Mouse (Mus musculus) CD4-positive helper T cell, adult 2 months (primary cell): ENCODE measurements around the gene Gm10354.
"Not testable (repeated sequence)": the region's sequence is repeated elsewhere in the genome, so short reads cannot be mapped to it uniquely, and the experiment has no call there.

Experiments used
- DNase-seq: peaks from one replicate; pipeline ENCODE4 v3.0.0-alpha.2; 2012; ENCODE audit warnings: low read depth, missing footprints, low spot score

Gene Gm10354

GRCm38 (mm10) chr5:14978835-14979234 is at the start of gene Gm10354:
Gene Gm10354, minus strand, starts transcription at chr5:14978935.
- DNase-seq = not testable (repeated sequence)

DNA sequence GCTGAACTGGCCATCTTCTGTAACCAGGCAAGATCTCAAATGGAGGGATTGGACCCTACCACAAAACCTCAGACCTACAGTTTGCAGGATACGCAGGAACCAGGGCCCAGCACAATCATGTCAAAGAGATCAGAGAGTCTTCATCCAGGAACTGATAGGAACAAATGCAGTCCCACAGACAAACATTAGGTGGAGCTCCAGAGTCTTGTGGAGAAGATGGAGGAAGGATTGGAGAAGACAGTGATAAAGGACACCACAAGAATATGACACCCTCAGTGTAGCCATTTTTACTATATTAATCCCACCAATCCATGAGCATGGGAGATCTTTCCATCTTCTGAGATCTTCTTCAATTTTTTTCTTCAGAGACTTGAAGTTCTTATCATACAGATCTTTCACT is 45.6 kb upstream of the Gm10354 start:
- not testable (repeated sequence) for DNase-seq

DNA sequence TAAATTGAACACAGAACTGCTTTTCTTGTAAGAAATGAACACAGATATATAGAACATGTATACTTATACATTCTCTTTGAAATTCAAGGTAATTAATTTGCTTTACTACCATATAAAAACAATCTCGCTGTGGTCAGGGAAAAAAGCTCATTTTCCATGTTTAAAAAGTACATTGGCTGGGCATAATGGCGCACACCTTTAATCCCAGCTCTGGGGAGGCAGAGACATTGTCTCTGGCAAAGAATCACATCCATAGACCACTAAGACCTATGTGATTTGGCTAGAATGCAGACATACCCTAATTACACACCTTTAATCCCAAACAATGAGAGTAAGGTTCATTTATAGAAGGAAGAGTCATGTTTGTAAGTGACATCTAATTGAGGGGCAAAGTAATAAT is 41.3 kb upstream of the Gm10354 start:
- not testable (repeated sequence) for DNase-seq

DNA sequence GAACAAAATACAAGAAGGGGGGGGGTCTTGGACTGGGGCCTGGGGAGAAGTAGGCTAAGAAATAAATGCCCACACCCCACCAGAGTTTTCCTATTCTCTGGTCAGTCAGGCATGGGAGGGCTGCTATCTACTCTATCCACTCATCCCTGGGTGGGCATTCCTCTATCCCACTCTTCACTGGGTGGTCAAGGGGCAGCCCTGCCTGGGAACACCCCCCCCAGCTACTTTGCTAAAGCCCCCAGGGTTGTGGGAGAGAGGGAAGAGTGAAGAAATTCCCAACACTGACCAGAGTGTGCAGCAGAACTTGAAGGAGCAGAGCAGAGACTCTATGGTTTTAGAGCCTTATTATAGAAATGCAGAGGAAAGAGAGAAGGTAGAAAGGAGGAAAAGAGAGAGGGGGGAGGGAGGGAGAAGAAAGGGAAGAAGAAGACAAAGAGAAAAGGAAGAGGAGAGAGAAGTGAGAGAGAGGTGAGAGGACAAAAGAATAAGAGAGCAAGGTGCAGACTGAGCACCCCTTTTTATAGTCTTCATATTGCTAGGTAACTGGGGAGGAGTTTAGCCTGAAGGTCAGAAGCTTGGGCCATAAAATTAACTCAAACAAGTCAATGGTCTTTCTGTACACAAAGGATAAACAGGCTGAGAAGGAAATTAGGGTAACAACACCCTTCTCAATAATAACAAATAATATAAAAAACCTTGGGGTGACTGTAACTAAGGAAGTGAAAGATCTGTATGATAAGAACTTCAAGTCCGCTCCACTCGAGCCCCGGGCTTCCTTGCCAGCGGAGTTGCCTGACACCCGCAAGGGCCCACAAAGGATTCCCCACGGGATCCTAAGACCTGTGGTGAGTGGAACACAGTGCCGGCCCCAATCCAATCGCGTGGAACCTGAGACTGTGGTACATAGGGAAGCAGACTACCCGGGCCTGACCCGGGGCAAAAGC is 32.2 kb upstream of the Gm10354 start:
- not testable (repeated sequence) for DNase-seq

DNA sequence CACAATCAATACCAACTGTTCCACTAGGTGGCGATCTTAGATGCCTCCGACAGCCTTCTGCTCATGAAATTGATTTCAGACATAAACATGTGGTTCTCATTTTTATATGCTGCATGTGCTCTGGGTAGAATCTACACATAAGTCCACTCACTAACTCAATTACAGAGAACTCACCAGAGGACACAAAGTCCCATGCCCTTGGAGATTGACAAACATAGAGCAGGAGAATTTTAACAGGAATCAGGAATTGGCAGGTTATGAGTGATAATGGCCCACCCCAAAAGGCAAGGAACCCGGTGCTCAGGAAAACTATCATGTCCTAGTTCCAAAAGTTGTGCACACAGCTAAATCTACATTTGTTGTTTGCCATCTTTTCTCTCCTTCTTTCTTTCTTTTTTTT is 28.2 kb upstream of the Gm10354 start:
- DNase-seq = not testable (repeated sequence)

DNA sequence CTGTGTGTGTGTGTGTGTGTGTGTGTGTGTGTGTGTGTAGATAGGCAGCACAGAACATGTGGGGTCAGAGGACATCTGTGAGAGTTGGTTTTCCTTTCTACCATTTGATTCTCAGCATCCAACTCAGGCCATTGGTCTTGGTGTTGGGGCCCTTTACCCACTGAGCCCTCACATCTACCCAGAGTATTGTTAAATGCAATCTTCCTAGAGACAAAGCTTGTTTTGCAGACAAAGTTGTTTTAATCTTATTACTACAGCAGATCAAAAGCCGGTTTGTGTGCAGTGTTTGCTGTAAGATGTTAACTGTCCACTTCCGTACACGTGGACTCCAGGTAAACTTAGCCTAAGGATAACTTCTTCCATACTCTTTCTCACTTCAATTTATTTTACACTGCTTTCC is 27.6 kb upstream of the Gm10354 start:
- DNase-seq = not testable (repeated sequence)

GRCm38 (mm10) chr5:15005584-15005983 is 26.8 kb upstream of the Gm10354 start:
- not testable (repeated sequence) for DNase-seq

- not testable (repeated sequence) for DNase-seq
These were observed 26.1 kb upstream of the Gm10354 start for GRCm38 (mm10) chr5:15004569-15005562.

DNA sequence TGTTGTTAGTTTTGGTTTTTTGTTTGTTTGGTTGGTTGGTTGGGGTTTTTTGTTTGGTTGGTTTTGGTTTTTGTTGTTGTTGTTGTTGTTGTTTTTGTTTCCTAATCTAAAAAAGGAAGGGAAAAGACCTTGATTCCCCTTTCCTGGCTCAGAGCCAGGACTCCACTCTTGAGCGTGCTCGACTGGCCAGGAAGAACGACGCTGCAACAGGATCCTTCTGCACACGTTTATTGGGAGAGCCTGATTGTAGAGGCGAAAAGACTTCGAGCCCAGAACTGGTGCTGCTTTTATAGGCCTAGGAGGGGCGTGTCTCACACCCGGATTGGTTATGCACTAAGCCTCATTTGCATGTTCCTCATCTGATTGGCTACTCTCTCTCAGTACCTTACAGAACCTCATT is 19.3 kb upstream of the Gm10354 start:
- DNase-seq = not testable (repeated sequence)

DNA sequence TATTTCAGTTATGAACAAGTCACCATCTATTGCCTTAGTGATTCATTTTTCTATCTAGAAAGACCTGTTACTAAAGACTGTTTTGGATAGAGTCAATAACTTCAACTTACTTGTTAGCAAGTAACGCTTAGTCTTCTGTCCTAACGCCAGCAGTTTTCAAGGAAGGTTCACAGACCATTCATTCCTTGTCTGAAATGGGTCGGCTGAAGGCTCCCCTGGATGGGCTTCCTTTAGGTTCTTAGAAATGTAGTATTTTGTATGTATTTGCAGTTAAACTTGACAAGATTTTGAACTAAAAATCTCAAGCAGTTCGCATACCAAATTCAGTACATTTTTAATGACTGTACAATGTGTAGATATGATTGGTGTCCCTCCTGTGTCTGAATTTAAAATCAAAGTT is 18.8 kb upstream of the Gm10354 start:
- DNase-seq = not testable (repeated sequence)

DNA sequence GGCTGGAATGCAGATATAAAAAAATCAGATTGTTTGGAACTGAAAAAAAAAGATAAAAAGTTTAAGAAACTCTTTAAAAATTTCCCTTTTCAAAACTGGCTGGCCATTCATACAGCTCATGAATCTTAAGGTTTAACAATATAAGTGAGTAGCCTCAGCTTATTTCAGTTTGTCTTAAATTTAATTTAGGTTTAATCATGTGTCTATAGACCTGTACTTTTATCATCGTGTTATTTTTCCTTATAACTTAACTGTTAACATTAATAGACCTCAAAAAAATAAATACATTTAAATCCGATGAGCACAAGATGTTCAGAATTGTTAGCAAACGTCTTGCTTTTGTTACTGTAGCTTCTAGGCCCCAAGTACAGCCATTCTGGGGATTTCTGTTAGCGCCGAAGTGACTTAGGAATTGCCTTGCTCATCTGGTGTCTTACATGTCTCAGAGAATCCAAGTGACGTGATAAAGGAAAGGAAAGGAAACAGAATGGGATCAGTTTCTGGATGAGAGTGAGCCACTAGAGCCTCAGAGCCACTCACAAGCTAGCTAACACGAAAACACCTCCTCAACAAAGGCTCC is 18.0 kb upstream of the Gm10354 start:
- not testable (repeated sequence) for DNase-seq

- DNase-seq = not testable (repeated sequence)
These were observed 15.4 kb upstream of the Gm10354 start for GRCm38 (mm10) chr5:14994124-14994523.

- DNase-seq = not testable (repeated sequence)
These were observed 11.8 kb upstream of the Gm10354 start for GRCm38 (mm10) chr5:14990375-14991158.

GRCm38 (mm10) chr5:14986649-14987387 is 8.1 kb upstream of the Gm10354 start:
- DNase-seq = not testable (repeated sequence)

DNA sequence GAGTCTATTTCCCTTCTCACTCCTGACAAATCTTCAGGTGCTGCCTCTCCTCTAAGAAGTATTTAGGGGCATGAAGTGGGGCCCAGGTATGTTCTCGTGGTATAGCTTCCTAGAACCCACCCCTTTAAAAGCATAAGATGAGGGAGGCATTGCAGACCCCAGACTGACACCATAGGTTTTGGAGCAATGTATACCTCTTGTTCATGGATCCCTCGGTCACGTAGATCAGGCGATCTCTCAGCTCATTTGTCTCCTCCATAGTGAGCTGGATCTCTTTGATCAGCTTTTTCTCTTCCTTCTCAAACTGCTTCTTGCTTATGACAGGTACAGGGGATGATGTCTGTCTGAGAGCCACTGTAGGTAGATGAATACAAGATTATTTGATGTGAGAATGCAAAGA is 1.4 kb downstream of the Gm10354 start:
- not testable (repeated sequence) for DNase-seq

- not testable (repeated sequence) for DNase-seq
These were observed 3.4 kb downstream of the Gm10354 start for GRCm38 (mm10) chr5:14975294-14975693.

- not testable (repeated sequence) for DNase-seq
These were observed 5.9 kb downstream of the Gm10354 start for GRCm38 (mm10) chr5:14972841-14973240.

DNA sequence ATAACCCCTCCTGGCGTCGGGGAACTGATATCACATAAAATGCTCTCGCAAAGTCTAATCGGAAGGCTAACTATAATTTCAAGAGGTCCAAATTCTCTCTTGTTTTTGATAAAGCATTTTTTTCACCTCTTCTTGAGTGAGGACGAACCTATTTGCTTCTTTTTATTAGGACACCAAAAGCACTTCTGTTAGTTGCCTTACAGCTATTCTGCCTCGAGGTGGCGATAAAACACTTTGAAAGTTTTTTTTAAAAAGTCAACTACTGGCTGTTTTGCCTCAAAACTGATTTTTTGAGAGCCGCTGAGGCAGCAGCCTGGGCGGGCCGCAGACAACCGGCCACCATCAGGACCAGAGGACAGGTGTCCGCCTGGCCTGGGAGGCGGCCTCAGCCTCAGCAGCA is 14.9 kb downstream of the Gm10354 start:
- not testable (repeated sequence) for DNase-seq

GRCm38 (mm10) chr5:14961502-14961901 is 17.2 kb downstream of the Gm10354 start:
- not testable (repeated sequence) for DNase-seq
